Mouse (Mus musculus) MN1 (cell line): ENCODE measurements around the gene Arvcf.

ENCODE experiments used
- DNase-seq: peaks from one replicate; pipeline ENCODE4 v3.0.0-alpha.2; 2016; ENCODE audit warnings: low spot score

Gene Arvcf

GRCm38 (mm10) chr16:18411026-18411649 is 63.2 kb downstream of the Arvcf start:
- DNase-seq: no peak

GRCm38 (mm10) chr16:18411802-18412476 is 64.0 kb downstream of the Arvcf start:
- no peak for DNase-seq

GRCm38 (mm10) chr16:18413032-18413816 is 65.2 kb downstream of the Arvcf start:
- DNase-seq: no peak

GRCm38 (mm10) chr16:18416094-18416761 is 68.2 kb downstream of the Arvcf start:
- DNase-seq: no peak

- no peak for DNase-seq
Measured at GRCm38 (mm10) chr16:18416837-18417236, 68.9 kb downstream of the Arvcf start.

GRCm38 (mm10) chr16:18417491-18417890 is 69.5 kb downstream of the Arvcf start:
- DNase-seq: no peak

- no peak for DNase-seq
Measured at GRCm38 (mm10) chr16:18418756-18419602, 71.0 kb downstream of the Arvcf start.

- DNase-seq: no peak
Measured at GRCm38 (mm10) chr16:18419603-18420026, 71.6 kb downstream of the Arvcf start.

- no peak for DNase-seq
Measured at GRCm38 (mm10) chr16:18420571-18420970, 72.6 kb downstream of the Arvcf start.

- no peak for DNase-seq
Measured at GRCm38 (mm10) chr16:18423203-18423914, 75.4 kb downstream of the Arvcf start.

GRCm38 (mm10) chr16:18423915-18424265 is 75.9 kb downstream of the Arvcf start:
- no peak for DNase-seq

- DNase-seq: no peak
Measured at GRCm38 (mm10) chr16:18424364-18425045, 76.5 kb downstream of the Arvcf start.

- no peak for DNase-seq
Measured at GRCm38 (mm10) chr16:18425475-18426214, 77.7 kb downstream of the Arvcf start.

- peak; percentile 74 for DNase-seq
Measured at GRCm38 (mm10) chr16:18426215-18426791, 78.3 kb downstream of the Arvcf start, which contains the start of gene Txnrd2. Gene Txnrd2 (plus strand): TSS chr16:18426384.

- DNase-seq: no peak
Measured at GRCm38 (mm10) chr16:18426802-18427280, 78.9 kb downstream of the Arvcf start, which contains the start of gene Comt. Gene Comt (minus strand): TSS chr16:18426852.

- DNase-seq: no peak
Measured at GRCm38 (mm10) chr16:18428011-18428515, 80.1 kb downstream of the Arvcf start.

- no peak for DNase-seq
Measured at GRCm38 (mm10) chr16:18428516-18429042, 80.6 kb downstream of the Arvcf start.

- DNase-seq: no peak
Measured at GRCm38 (mm10) chr16:18429641-18430040, 81.7 kb downstream of the Arvcf start.
